Mouse (Mus musculus): ENCODE results near the gene Prm2. TPM values are rescaled to one million over a fixed set of nuclear protein-coding genes. Genes with fewer than 3 reads are reported as not detected.

Prm2 gene
- not detected for total RNA-seq (2021)
- long read RNA-seq, experiment 1 = 0 reads
- long read RNA-seq, experiment 2 = 0 reads

GRCm38 (mm10) chr16:10796034-10796433, at the start of gene Prm2:
Prm2 (minus strand) TSS chr16:10796134.
- Histone ChIP-seq H3K4me3 (no peak within 1 kb of the TSS), H3K27ac (no peak within 1 kb of the TSS)
- intact Hi-C loops (cut with DNase I) = no loop called here
- TF ChIP-seq CTCF (IDR thresholded peaks at IDR 0.05) = no peak
- DNase-seq (ENCODE audit: extremely low spot score in 1 of 2, low spot score in 2 of 2) = no peak

GRCm38 (mm10) chr16:10844319-10844670, 48.4 kb upstream of the Prm2 start:
- no peak overlapping the region for H3K27ac ChIP-seq
- DNase-seq (ENCODE audit: extremely low spot score in 1 of 2, low spot score in 2 of 2) = no peak
- no peak overlapping the region for H3K4me3 ChIP-seq
- TF ChIP-seq CTCF (IDR thresholded peaks at IDR 0.05) = no peak
- intact Hi-C loops (cut with DNase I) = loop anchor here (10.0 kb wide), 1 partner anchor 179 kb away; no protein-coding TSS in a partner anchor

- no peak for DNase-seq (ENCODE audit: extremely low spot score in 1 of 2, low spot score in 2 of 2)
- intact Hi-C loops (cut with DNase I) = loop anchor here (10.0 kb wide), 1 partner anchor 179 kb away; no protein-coding TSS in a partner anchor
- no peak for TF ChIP-seq CTCF (IDR thresholded peaks at IDR 0.05)
- no peak overlapping the region for H3K27ac ChIP-seq
- no peak overlapping the region for H3K4me3 ChIP-seq
Measured at GRCm38 (mm10) chr16:10843486-10844318, 47.8 kb upstream of the Prm2 start.

GRCm38 (mm10) chr16:10842282-10842855, 46.4 kb upstream of the Prm2 start:
- Histone ChIP-seq H3K4me3 (no peak overlapping the region), H3K27ac (no peak overlapping the region)
- intact Hi-C loops (cut with DNase I) = loop anchor here (10.0 kb wide), 1 partner anchor 178 kb away; no protein-coding TSS in a partner anchor
- DNase-seq (ENCODE audit: extremely low spot score in 1 of 2, low spot score in 2 of 2) = no peak
- TF ChIP-seq CTCF (IDR thresholded peaks at IDR 0.05) = no peak

- DNase-seq (ENCODE audit: extremely low spot score in 1 of 2, low spot score in 2 of 2) = no peak
Measured at GRCm38 (mm10) chr16:10840018-10840417, 44.1 kb upstream of the Prm2 start.

GRCm38 (mm10) chr16:10838487-10839245, 42.7 kb upstream of the Prm2 start:
- Histone ChIP-seq H3K4me3 (no peak overlapping the region), H3K27ac (no peak overlapping the region)
- no peak for DNase-seq (ENCODE audit: extremely low spot score in 1 of 2, low spot score in 2 of 2)
- intact Hi-C loops (cut with DNase I) = no loop called here
- TF ChIP-seq CTCF (IDR thresholded peaks at IDR 0.05) = no peak

More at GRCm38 (mm10) chr16:10840018-10840417, 44.1 kb upstream of the Prm2 start:
- TF ChIP-seq CTCF (IDR thresholded peaks at IDR 0.05) = no peak
- intact Hi-C loops (cut with DNase I) = loop anchor here (10.0 kb wide), 1 partner anchor 175 kb away; no protein-coding TSS in a partner anchor
- no peak overlapping the region for H3K27ac ChIP-seq
- H3K4me3 ChIP-seq = no peak overlapping the region

GRCm38 (mm10) chr16:10837903-10838302, 42.0 kb upstream of the Prm2 start:
- H3K27ac ChIP-seq = no peak overlapping the region
- H3K4me3 ChIP-seq = no peak overlapping the region
- no peak for DNase-seq (ENCODE audit: extremely low spot score in 1 of 2, low spot score in 2 of 2)
- intact Hi-C loops (cut with DNase I) = no loop called here
- TF ChIP-seq CTCF (IDR thresholded peaks at IDR 0.05) = no peak

- TF ChIP-seq CTCF (IDR thresholded peaks at IDR 0.05) = no peak
- DNase-seq (ENCODE audit: extremely low spot score in 1 of 2, low spot score in 2 of 2) = no peak
- no peak overlapping the region for H3K27ac ChIP-seq
- no peak overlapping the region for H3K4me3 ChIP-seq
- intact Hi-C loops (cut with DNase I) = no loop called here
Measured at GRCm38 (mm10) chr16:10837250-10837649, 41.3 kb upstream of the Prm2 start.

- H3K4me3 ChIP-seq = no peak overlapping the region
- no peak overlapping the region for H3K27ac ChIP-seq
- intact Hi-C loops (cut with DNase I) = no loop called here
- no peak for DNase-seq (ENCODE audit: extremely low spot score in 1 of 2, low spot score in 2 of 2)
- TF ChIP-seq CTCF (IDR thresholded peaks at IDR 0.05) = no peak
Measured at GRCm38 (mm10) chr16:10836388-10836787, 40.5 kb upstream of the Prm2 start.

- H3K27ac ChIP-seq = no peak within 1 kb of the TSS
- intact Hi-C loops (cut with DNase I) = loop anchor here (2.0 kb wide), 1 partner anchor 48 kb away; no protein-coding TSS in a partner anchor
Measured at GRCm38 (mm10) chr16:10834911-10835587, 39.1 kb upstream of the Prm2 start, which contains the start of gene Rmi2. Rmi2 (plus strand) TSS chr16:10835059.

GRCm38 (mm10) chr16:10834542-10834910, 38.6 kb upstream of the Prm2 start:
- TF ChIP-seq CTCF (IDR thresholded peaks at IDR 0.05) = no peak
- intact Hi-C loops (cut with DNase I) = loop anchor here (2.0 kb wide), 1 partner anchor 48 kb away; no protein-coding TSS in a partner anchor
- Histone ChIP-seq H3K27ac (no peak overlapping the region), H3K4me3 (peak overlapping the region; percentile 70)
- no peak for DNase-seq (ENCODE audit: extremely low spot score in 1 of 2, low spot score in 2 of 2)

More at GRCm38 (mm10) chr16:10834911-10835587, 39.1 kb upstream of the Prm2 start, which contains the start of gene Rmi2:
- TF ChIP-seq CTCF (IDR thresholded peaks at IDR 0.05) = no peak
- peak; percentile 80 to 84 for DNase-seq (ENCODE audit: extremely low spot score in 1 of 2, low spot score in 2 of 2)
- peak within 1 kb of the TSS; percentile 70 for H3K4me3 ChIP-seq
